Mouse (Mus musculus) thymus, adult 2 months (tissue): Measurements from ENCODE around the gene 2410002F23Rik.

Experiments
- CTCF ChIP-seq: fragments of 200-500 bp; IDR thresholded peaks from 2 replicates; pipeline ENCODE4 v1.5.1; 2012; ENCODE audit warnings: mild to moderate bottlenecking, control low read depth, low read length, moderate library complexity, borderline replicate concordance; ENCODE audit not compliant: control insufficient read depth, poor library complexity, insufficient read depth; ENCODE audit errors: extremely low read depth
- POLR2A ChIP-seq: fragments of 200-500 bp; IDR thresholded peaks from 2 replicates; pipeline ENCODE4 v1.6.1; 2012; ENCODE audit warnings: mild to moderate bottlenecking, low read length, control low read depth, moderate library complexity; ENCODE audit not compliant: control insufficient read depth, poor library complexity, insufficient read depth; ENCODE audit errors: extremely low read depth

DNA sequence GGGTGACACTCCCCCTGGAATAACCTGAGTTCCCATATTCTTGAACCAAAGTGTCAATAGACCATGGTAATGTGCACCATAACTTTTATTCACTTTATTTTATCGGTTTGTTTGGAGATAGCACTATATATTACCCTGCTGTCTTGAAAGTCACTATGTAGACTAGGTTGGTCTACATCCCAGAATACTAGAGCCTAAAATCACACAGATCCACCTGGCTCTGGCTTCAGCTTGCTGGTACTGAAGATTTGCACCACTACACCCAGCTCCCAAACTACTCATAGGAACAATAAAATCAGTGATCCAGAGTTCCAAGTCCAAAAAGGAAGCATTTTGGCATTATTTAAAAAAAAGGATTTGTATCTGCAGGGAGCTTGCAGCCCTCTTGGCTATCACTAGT is 30.9 kb upstream of the 2410002F23Rik start, which contains the start of gene Klk1b5:
- TF ChIP-seq POLR2A (no peak), CTCF (no peak)
